Mouse (Mus musculus) inflammation-experienced regulatory T-cells, adult 6 months (primary cell): ENCODE data around the gene Arl6ip6. TPM values are rescaled to one million over a fixed set of nuclear protein-coding genes. Genes with fewer than 3 reads are reported as not detected.

Experiments
- ATAC-seq: one replicate; pipeline ENCODE4 v1.8.0; 2017
- polyA plus RNA-seq, 3 experiments: library from polyadenylated mRNA; unstranded; fragments of 100-300 nt; shearing (Covaris generic); gene quantifications; one replicate each; pipeline ENCODE4 v1.2.1; 2017

The Arl6ip6 gene
- polyA plus RNA-seq, result 10 to 100 TPM; 14.9 to 24.3 (median 16.8) TPM

DNA sequence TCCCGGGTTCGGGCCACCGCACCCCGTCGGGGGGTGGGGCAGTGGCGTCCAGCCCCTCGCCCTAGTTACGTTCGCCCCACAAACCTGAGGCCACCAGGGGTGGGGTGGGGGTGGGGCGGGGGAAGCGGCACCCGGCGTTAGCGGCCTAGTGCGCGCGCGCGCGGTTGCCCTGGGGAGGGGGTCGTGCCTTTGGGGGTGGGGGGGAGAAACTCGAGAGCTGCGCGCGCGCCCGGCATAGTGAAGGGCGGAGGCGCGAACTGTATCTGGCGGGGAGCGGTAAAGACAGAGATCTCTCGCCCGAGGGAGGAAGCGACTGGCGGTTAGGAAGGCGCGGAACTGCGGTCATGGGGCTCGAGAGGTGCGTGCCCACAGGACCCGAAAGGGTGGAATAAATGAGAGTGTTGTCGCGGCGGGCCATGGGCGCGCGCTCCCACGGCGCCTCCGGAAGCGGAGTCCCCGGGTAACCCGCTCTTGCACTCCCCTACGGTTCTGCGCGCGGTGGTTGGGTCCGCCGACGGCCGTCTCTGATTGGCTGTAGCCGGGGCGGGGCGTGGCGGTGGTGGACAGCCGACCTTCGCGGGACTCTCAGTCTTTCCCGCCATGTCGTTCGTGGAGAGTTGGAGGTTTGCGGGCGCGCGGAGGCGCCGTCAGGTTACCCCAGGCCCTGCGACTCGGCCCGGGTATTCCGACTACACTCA lies at the start of gene Arl6ip6:
Gene Arl6ip6 (plus strand): TSS at position 204 of the 698 bp plus-strand sequence.
- peak; percentile 82 for ATAC-seq

DNA sequence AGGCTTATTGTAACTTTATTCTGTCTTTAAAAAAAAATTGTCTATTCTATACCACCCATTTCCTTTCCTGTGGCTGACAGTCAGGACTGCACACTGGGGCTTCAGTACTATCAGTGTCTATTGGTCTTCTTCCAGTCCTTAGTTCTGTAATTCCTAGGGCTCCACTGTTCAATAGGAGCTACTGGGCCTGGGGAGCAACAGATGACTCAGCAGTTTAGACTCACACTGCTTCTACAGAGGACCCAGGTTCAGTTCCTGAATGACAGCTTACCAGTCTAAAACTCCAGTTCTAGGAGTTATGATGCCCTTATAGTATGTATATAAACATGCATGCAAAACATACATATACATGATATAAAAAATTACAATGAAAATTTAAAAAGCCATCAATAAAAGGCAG lies 44.7 kb upstream of the Arl6ip6 start:
- no peak for ATAC-seq

GRCm38 (mm10) chr2:53173966-53174365 lies 17.6 kb upstream of the Arl6ip6 start:
- no peak for ATAC-seq

GRCm38 (mm10) chr2:53178966-53179365 lies 12.6 kb upstream of the Arl6ip6 start:
- ATAC-seq, result peak; percentile 43

- ATAC-seq, result no peak
Observed at GRCm38 (mm10) chr2:53179876-53180275, 11.7 kb upstream of the Arl6ip6 start.

DNA sequence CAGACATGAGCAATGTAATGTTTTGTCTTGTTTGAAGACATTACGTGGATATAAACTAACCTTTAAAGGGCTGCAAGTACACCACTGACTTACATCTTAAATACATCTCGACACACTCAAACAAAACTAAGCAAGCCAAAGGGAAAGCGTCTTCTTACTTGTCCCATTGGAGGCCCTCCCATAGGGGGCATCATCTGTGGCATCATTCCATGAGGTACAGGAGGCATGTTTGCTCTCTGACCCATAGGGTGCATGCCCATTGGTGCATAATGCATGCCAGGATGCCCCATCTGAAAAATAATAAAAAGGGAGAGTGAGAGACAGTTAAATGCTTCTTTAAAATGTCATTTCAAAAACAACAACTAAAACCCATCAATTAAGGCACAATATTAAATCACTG lies 1.7 kb upstream of the Arl6ip6 start:
- no peak for ATAC-seq

- peak; percentile 88 for ATAC-seq
Observed at GRCm38 (mm10) chr2:53190684-53191511, 628 bp upstream of the Arl6ip6 start, which contains the start of gene Prpf40a. Prpf40a (minus strand) TSS chr2:53191284.

DNA sequence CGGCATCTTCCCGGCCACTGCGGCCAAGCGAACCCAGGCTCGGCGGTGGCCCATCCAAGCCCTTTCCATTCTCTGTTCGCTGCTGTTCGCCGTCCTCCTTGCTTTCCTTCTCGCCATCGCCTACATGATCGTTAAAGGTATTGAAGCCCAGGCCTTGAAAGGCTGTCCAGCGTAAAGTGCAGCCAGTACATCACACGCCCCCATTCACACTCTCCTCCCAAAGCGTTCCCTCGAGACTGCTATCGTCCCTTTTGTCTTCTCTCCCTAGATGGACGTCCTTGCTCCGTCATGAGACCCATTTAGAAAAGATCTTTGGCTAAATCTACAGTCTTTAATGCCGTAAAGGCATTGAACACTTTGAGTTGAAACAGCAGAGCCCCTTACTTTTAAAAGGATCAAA lies 860 bp downstream of the Arl6ip6 start:
- ATAC-seq, result no peak

DNA sequence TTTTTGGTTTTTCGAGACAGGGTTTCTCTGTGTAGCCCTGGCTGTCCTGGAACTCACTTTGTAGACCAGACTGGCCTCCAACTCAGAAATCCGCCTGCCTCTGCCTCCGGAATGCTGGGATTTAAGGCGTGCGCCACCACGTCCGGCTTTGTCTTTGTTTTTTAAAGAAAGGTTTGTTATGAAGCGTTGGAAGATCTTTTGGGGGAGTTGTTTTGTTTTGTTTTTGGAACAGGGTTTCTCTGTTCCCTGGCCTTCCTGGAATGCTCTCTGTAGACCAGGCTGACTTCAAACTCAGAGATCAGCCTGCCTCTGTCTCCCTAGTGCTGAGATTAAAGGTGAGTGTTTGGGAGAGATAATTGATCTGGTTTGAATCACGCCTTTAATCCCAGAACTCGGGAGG lies 4.9 kb downstream of the Arl6ip6 start:
- no peak for ATAC-seq

- no peak for ATAC-seq
Observed at GRCm38 (mm10) chr2:53199203-53199602, 7.7 kb downstream of the Arl6ip6 start.

- ATAC-seq, result no peak
Observed at GRCm38 (mm10) chr2:53200164-53200885, 8.8 kb downstream of the Arl6ip6 start.

- ATAC-seq, result peak; percentile 80
Observed at GRCm38 (mm10) chr2:53204373-53205274, 13.1 kb downstream of the Arl6ip6 start.

DNA sequence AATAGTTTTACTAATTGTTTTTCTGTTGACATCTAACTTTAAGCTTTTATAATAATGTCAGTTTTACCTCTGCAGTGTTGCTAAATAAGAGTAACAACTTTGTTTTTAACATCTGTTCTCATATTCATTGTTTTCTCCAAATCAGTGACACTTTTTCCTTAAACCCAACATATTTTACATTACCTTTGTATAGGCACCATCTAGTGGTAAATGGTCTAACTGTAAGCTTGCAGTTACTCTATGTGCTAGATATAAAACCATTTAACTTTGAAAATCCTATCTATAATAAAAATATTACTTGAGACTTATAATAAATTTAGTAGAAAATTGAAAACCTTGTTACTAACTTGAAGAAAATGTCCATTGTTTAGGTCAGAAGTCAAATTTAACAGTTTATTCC lies 15.2 kb downstream of the Arl6ip6 start:
- ATAC-seq, result no peak

- ATAC-seq, result no peak
Observed at GRCm38 (mm10) chr2:53213493-53213892, 22.0 kb downstream of the Arl6ip6 start.

GRCm38 (mm10) chr2:53222242-53222641 lies 30.7 kb downstream of the Arl6ip6 start:
- ATAC-seq, result no peak

GRCm38 (mm10) chr2:53256982-53257381 lies 65.5 kb downstream of the Arl6ip6 start:
- ATAC-seq, result no peak

Other genes with a start within 250 kb of the Arl6ip6 start
- gene Prpf40a, start 442 bp upstream of the Arl6ip6 start, polyA plus RNA-seq, result 100 to 1,000 TPM; 147 to 212 (median 167) TPM